Mouse (Mus musculus) telencephalon, adult 2 months (tissue): ENCODE data around the gene Gm12216.

Experiments
- DNase-seq: peaks from one replicate; pipeline ENCODE4 v3.0.0-alpha.2; 2011; ENCODE audit warnings: low read depth, low spot score

Gm12216 gene

DNA sequence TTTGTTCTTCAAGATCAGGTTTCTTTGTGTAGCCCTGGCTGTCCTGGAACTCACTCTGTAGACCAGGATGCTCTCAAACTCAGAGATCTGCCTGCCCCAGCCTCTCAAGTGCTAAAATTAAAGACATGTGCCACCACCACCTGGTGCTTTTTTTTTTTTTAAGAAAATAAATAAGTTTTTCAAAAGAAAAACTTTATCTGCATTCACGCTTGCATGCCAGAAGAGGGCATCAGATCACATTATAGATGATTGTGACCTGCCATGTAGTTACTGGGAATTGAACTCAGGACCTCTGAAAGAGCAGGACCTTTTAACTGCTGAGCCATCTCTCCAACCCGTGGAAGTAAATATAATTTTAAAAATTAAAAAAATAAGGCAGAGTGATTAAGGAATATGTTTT, 113.8 kb downstream of the Gm12216 start:
- DNase-seq, result no peak

DNA sequence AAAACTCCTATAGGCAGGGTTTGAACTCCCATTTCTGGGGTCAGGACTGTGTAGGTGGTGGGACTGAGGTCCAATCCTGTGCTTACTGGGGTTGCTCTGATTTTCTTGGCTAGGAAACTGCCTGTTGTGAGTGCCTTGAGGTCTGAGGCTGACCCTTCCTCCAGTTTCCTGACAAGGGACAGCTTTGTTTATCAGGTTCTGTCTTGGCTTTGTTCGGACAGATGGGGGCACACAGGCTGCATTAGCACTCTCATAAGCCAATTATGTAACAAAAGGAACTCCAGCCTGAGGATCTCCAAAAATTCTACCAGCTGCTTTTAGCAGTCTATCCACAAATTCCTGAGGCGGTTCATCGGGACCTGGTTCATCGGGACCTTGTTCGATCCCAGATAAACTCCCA, 116.7 kb downstream of the Gm12216 start:
- DNase-seq, result no peak

DNA sequence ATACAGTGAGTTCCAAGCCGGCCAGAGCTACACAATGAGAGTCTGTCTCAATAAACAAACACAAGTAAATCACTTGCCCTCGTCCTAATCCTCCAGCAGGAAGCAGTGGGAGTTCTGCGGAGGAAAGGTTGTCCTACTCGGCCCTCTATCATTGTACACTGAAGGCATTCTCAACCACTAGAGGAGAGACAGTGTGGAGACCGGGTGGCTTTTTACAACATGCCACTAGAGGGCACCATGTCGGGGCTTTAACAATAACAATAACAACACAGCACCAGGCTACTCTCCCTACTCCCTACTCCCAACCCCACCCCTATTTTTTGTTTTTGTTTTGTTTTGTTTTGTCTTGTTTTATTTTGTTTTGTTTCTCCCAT, 121.5 kb downstream of the Gm12216 start:
- DNase-seq, result no peak

DNA sequence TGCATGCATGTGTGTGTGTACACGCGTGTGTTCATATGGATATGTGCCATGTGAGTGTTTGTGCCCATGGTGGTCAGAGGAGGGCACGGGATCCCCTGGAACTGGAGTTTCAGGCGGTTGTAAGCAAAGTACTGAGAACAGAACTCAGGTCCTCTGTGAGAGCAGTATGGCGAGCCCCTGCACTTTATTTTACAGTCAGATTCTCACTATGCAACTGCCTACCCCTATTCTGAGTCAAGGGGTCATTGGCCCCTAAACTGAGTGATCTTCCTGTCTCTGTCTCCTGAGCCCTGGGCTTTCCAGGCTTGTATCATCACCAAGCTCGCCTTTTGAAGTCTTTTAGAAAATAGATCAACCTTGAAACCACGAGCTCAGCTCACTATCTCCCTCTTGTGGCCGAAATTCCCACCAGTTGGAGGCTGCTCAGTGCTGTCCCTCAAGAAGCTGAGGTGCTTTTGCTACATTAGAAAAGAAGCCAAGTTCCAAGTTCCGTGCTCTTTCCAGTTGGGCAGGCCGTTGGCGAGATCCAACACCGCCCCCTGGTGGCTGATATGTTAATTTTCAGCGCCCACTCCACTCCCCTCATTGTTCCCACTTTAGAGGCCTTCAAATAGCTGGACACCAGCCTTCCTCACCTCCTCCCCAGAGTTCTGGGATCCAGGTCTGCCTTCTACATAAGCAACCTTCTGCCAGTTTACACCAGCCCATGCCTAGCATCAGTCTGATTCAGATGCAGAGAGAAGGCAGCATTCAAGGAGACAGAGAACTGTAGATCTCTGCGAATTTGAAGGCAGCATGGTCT, 122.1 kb downstream of the Gm12216 start:
- DNase-seq, result peak; percentile 40

DNA sequence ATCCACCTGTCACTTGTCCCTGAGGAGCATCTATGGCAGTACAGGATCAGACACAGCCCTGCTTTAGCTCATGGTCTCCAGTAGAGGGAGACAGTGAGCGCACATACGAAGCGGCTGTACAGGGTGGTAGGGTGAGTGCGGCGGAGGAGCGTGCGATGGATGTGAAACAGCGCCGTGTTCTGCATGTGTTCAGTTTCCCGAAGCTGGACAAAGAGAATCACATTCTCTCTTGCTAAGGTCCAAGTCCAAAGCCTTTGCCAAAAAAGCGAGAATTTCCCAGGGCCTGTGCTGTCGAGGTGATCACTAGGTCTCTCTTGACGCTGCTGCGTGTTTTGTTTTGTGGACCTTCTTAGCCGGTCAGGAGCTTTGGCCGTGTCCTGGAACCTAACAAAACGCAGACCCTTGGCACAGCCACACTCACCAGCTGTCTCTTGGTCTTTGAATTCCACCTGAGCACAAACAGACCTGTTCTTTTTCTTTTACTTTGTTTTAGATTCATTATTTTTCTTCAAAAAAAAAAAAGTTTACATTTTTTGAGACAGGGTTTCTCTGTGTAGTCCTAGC, 123.3 kb downstream of the Gm12216 start:
- peak; percentile 46 for DNase-seq

DNA sequence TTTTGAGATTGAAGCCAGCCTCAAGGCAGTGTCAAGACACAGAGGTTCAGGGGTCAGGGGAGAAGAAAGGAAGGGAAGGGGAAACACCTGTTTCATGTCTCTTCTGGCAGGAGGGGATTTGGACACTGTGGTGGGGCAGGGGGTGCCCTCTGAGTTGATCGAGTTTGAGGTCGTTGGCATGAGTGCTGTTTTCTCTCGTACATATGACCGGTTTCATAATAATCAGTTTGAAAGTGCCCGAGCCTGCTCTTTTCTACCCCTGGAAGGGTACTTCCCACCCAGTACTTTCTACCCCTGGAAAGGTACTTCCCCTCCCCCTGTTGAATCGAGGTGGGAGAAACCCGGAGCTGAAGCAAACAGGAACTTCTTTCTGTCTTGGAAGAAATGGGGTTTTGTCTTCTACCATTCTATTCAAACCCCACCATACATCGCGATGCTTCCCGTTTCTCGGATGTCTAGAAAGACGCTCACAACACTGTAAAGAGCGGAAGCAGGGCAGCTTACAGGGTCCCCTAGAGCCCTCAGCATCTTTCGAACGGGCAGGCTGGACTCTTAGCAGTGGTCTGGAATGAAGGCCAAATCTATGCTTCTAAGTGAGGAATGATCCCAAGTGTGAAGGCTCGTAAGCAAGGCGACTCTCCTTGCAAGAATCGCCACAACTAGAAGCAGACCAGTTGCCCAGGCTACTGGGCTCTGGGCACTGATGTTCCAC, 123.9 kb downstream of the Gm12216 start:
- DNase-seq, result no peak

DNA sequence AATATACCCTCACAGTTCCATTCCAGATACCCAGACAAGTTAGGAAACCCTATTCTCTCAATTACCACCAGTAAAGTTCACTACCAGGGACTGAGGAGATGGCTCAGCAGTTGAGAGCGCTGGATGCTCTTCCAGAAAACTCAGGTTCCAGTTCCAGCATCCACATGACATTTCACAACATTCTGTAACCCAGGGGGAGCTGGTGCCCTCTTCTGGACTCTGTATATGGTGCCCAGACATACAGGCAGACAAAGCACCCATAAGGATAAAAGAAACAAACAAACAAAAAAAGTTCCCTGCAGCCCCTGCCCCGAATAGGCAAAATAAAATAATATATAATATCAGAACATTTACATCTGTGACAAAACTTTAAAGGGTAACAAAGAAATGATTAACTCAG, 124.6 kb downstream of the Gm12216 start:
- no peak for DNase-seq

DNA sequence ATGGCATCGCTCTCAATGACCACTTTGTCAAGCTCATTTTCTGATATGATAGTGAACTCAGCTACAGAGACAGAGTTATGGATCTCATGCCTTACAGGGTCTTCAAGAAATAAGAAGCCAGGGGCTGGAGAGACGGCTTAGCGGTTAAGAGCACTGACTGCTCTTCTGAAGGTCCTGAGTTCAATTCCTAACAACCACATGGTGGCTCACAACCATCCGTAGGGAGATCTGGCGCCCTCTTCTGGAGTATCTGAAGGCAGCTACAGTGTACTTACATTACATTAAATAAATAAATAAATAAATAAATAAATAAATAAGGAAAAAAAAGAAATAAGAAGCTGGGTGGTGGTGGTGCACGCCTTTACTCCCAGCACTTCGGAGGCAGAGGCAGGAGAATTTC, 125.2 kb downstream of the Gm12216 start:
- DNase-seq, result no peak
